Mouse (Mus musculus): ENCODE results near the gene Cog5. TPM values are rescaled to one million over a fixed set of nuclear protein-coding genes. Genes with fewer than 3 reads are reported as not detected.

Gene Cog5
- polyA plus RNA-seq, 1 experiment from 2014 or later = 29.9 TPM

DNA sequence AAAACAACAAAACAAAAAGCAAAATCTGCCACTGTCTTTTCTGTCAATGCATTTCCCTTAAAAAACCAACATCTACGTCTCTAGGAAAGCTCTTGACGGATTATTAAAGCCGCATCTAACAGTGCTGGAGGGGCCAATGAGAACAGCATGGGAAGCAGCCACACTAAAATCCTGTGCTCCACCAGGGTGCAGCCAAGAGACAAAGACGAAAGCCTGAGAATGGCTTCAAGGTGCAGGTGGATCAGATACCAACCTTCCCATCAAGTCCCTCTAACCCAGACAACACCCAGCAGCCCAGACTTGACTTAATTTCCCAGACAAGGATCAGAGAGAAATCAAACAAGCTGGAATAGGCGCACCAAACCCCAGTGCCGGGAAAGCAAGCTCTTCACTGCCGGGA lies 321.9 kb downstream of the Cog5 start:
- Histone ChIP-seq H3K4me1 (no peaks in the 10 kb centered on the region), H3K27ac (no peak overlapping the region), H3K27me3 (no peaks in the 10 kb centered on the region), H3K4me3 (no peak overlapping the region), H3K36me3 (no peaks in the 10 kb centered on the region), H3K4me2 (no peak overlapping the region), H3K9ac (no peak overlapping the region), H3K9me3 (no peaks in the 10 kb centered on the region)
- ATAC-seq (ENCODE audit: insufficient number of reproducible peaks, low FRiP score, low TSS enrichment, low read depth) = no peak
- 41% methylated on average over 7 of the region's 7 CpGs for WGBS

DNA sequence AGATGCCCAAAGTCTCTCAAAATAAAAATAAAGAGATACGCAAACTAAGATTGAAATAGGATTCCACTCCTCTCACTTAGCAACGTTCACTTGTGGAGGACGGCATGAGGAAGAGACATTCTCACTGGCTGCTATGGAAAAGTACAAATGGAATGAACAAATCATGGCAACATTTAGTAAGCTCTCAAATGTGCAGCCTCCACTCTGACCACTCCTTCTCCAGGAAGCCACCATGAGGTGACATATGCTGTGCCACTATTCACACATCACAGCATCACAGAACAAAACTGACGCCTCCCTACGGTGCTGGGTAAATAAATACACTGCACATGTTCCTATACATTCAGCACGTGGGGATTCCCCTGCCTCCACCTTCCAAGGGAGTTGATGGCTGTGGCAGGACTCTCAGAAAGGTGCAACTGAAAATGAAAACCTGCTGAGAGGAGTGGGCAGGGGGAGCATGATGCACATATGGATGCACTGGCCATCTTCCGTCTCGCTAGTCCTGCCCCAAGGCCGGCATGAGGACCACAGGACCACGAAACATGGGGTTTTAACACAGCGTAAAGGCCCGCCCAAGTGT lies 323.0 kb downstream of the Cog5 start:
- Histone ChIP-seq H3K4me1 (no peaks in the 10 kb centered on the region), H3K4me2 (no peak overlapping the region), H3K27me3 (no peaks in the 10 kb centered on the region), H3K36me3 (no peaks in the 10 kb centered on the region), H3K4me3 (no peak overlapping the region), H3K9me3 (no peaks in the 10 kb centered on the region), H3K27ac (no peak overlapping the region), H3K9ac (no peak overlapping the region)
- WGBS = 55% methylated on average over 12 of the region's 12 CpGs
- no peak for ATAC-seq (ENCODE audit: insufficient number of reproducible peaks, low FRiP score, low TSS enrichment, low read depth)

DNA sequence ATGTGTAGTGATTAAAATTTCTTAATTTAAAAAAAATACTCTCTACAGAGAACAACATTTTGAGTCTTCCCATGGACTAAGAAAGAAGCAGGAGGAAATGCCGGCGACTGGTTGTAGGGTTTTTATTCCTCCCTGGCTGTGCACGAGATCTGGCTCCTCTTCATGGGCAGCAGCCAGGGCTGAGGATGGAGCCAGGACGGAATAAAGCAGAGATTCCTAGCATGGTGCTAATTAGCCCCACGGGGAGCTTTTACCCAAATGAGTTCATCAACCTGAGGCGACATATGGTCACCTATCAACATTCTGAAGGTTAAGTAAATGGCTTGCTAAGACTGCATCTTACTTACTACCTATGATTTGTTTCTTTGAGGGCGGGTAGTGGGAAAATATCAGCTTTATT lies 328.6 kb downstream of the Cog5 start:
- Histone ChIP-seq H3K9me3 (no peaks in the 10 kb centered on the region), H3K4me3 (no peak overlapping the region)
- WGBS = 41% methylated on average over 7 of the region's 7 CpGs

GRCm38 (mm10) chr12:31983769-31984168 lies 329.1 kb downstream of the Cog5 start:
- 48% methylated on average over 6 of the region's 6 CpGs for WGBS
- Histone ChIP-seq H3K9ac (no peak overlapping the region), H3K4me1 (peaks cover 2% of the 10 kb centered on the region; the same call in 1 of the 2 replicates), H3K4me2 (no peak overlapping the region), H3K36me3 (no peaks in the 10 kb centered on the region), H3K9me3 (no peaks in the 10 kb centered on the region), H3K27me3 (no peaks in the 10 kb centered on the region), H3K4me3 (no peak overlapping the region), H3K27ac (no peak overlapping the region)
- ATAC-seq (ENCODE audit: insufficient number of reproducible peaks, low FRiP score, low TSS enrichment, low read depth) = no peak

More for the DNA sequence above, 328.6 kb downstream of the Cog5 start:
- no peaks in the 10 kb centered on the region for H3K36me3 ChIP-seq
- no peak overlapping the region for H3K4me2 ChIP-seq
- H3K27ac ChIP-seq = no peak overlapping the region
- no peak overlapping the region for H3K9ac ChIP-seq
- no peaks in the 10 kb centered on the region for H3K27me3 ChIP-seq
- ATAC-seq (ENCODE audit: insufficient number of reproducible peaks, low FRiP score, low TSS enrichment, low read depth) = no peak
- peaks cover 2% of the 10 kb centered on the region; the same call in 1 of the 2 replicates for H3K4me1 ChIP-seq

- no peak for ATAC-seq (ENCODE audit: insufficient number of reproducible peaks, low FRiP score, low TSS enrichment, low read depth)
- H3K9me3 ChIP-seq = no peaks in the 10 kb centered on the region
- no peak overlapping the region for H3K4me2 ChIP-seq
- no peaks in the 10 kb centered on the region for H3K36me3 ChIP-seq
- H3K9ac ChIP-seq = no peak overlapping the region
- no peaks in the 10 kb centered on the region for H3K27me3 ChIP-seq
- no peak overlapping the region for H3K27ac ChIP-seq
- H3K4me3 ChIP-seq = no peak overlapping the region
- peaks cover 2% of the 10 kb centered on the region; the same call in 1 of the 2 replicates for H3K4me1 ChIP-seq
- WGBS = 50% methylated on average over 2 of the region's 2 CpGs
These were observed 329.5 kb downstream of the Cog5 start for GRCm38 (mm10) chr12:31984206-31984605.

DNA sequence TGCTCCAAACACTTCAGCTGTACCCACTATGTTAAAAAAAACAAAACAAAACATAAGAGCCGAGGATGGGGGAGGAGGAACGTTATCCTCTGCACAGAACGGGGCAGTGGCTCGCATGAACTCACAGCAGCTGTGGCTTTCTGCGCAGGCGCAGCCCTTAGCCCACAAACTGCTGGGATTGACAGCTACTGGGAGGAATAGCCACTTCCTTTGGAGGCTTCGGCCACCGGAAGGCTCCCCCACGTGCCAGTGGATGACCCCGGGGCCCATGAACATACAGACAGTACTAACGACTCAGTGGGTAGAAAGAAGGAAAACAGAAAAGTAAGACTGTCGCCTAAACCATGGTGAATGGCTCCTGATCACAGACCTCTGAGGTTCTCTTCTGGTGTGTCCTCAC lies 330.0 kb downstream of the Cog5 start:
- Histone ChIP-seq H3K36me3 (no peaks in the 10 kb centered on the region), H3K9ac (no peak overlapping the region), H3K4me1 (peaks cover 2% of the 10 kb centered on the region; the same call in 1 of the 2 replicates), H3K4me2 (no peak overlapping the region), H3K27me3 (no peaks in the 10 kb centered on the region), H3K27ac (no peak overlapping the region), H3K4me3 (no peak overlapping the region), H3K9me3 (no peaks in the 10 kb centered on the region)
- 60% methylated on average over 12 of the region's 12 CpGs for WGBS
- no peak for ATAC-seq (ENCODE audit: insufficient number of reproducible peaks, low FRiP score, low TSS enrichment, low read depth)

DNA sequence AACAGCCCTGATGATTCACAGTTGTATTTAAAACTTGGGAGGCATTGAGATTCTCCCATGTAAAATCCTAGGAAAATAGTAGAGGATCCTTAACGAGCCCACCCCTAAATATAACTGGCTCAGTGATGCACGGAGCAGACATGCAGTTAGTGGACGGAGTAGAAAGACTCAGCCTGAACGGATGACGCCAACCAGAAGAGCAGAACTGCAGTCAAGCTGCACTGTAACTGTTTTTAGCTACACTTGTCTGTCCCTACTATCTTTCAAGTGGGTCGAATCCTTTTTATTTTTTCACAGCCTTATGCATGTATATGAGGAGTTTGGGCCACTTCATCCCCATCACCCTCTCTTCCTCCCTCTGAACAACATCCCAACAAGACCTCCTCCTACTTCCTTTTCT lies 331.1 kb downstream of the Cog5 start:
- Histone ChIP-seq H3K4me1 (peaks cover 2% of the 10 kb centered on the region; the same call in 1 of the 2 replicates), H3K9me3 (no peaks in the 10 kb centered on the region), H3K27me3 (no peaks in the 10 kb centered on the region), H3K9ac (no peak overlapping the region), H3K4me2 (no peak overlapping the region), H3K27ac (no peak overlapping the region), H3K4me3 (no peak overlapping the region), H3K36me3 (no peaks in the 10 kb centered on the region)
- ATAC-seq (ENCODE audit: insufficient number of reproducible peaks, low FRiP score, low TSS enrichment, low read depth) = no peak
- 89% methylated on average over 6 of the region's 6 CpGs for WGBS

DNA sequence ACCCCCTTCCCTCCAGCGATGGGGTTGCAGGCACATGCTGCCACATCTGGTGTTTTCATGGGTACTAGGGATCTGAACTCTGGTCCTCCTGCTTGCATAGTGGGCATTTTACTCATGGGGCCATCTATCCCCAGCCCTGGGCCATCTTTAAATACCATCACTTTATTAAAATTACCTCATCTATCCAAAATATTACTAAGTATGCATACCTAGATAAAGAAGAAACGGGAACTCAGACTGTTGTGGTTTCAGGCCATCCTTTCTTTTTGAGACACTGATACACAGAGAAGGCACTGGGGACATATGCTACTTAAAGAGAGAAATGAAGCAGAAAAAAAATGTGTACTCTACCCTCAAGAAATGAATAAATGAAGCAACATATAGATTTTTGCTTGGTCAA lies 331.8 kb downstream of the Cog5 start:
- ATAC-seq (ENCODE audit: insufficient number of reproducible peaks, low FRiP score, low TSS enrichment, low read depth) = no peak
- WGBS = 88% methylated on average over 2 of the region's 2 CpGs
- H3K4me3 ChIP-seq = no peak overlapping the region
- peaks cover 2% of the 10 kb centered on the region; the same call in 1 of the 2 replicates for H3K4me1 ChIP-seq
- H3K9me3 ChIP-seq = no peaks in the 10 kb centered on the region
- no peak overlapping the region for H3K27ac ChIP-seq
- no peaks in the 10 kb centered on the region for H3K27me3 ChIP-seq
- no peak overlapping the region for H3K4me2 ChIP-seq
- H3K9ac ChIP-seq = no peak overlapping the region
- H3K36me3 ChIP-seq = no peaks in the 10 kb centered on the region

Other genes starting within 250 kb of the Cog5 start
- gene Cbll1, start 155.3 kb upstream of the Cog5 start, polyA plus RNA-seq (2015; fragmentation: Nextera tagmentation; extraction: Ambion mirVana) = 10.6 and 11.5 TPM in 2 replicates
- gene Slc26a4, start 94.9 kb upstream of the Cog5 start, polyA plus RNA-seq (2015; fragmentation: Nextera tagmentation; extraction: Ambion mirVana) = 0.05 TPM in 1 of 2 replicates, not detected in the other
- gene Bcap29, start 20.2 kb upstream of the Cog5 start, polyA plus RNA-seq (2015; fragmentation: Nextera tagmentation; extraction: Ambion mirVana) = 27.0 and 27.1 TPM in 2 replicates
- 10.1 and 12.2 TPM in 2 replicates for gene Dus4l, start within 50 bp of the Cog5 start, polyA plus RNA-seq (2015; fragmentation: Nextera tagmentation; extraction: Ambion mirVana)
- 0.27 and 0.49 TPM in 2 replicates for gene Gpr22, start 59.1 kb downstream of the Cog5 start, polyA plus RNA-seq (2015; fragmentation: Nextera tagmentation; extraction: Ambion mirVana)